Mouse (Mus musculus) testis, adult 2 months (tissue): Measurements from ENCODE around the gene Farp1.

Experiments used
- CTCF ChIP-seq: fragments of 200-500 bp; IDR thresholded peaks from 2 replicates; pipeline ENCODE4 v1.5.1; 2012; ENCODE audit warnings: low read depth, mild to moderate bottlenecking, inconsistent platforms, low read length, moderate library complexity; ENCODE audit not compliant: control insufficient read depth, insufficient read depth, insufficient replicate concordance
- POLR2A ChIP-seq: fragments of 200-500 bp; IDR thresholded peaks from 2 replicates; pipeline ENCODE4 v1.6.1; 2012; ENCODE audit warnings: low read depth, mild to moderate bottlenecking, inconsistent platforms, low read length, moderate library complexity; ENCODE audit not compliant: control insufficient read depth

GRCm38 (mm10) chr14:121251708-121252107, 216.7 kb downstream of the Farp1 start:
- TF ChIP-seq POLR2A (no peak), CTCF (no peak)
